12 mouse cellular contexts compared by ENCODE assay signal in the genomic region with DNA sequence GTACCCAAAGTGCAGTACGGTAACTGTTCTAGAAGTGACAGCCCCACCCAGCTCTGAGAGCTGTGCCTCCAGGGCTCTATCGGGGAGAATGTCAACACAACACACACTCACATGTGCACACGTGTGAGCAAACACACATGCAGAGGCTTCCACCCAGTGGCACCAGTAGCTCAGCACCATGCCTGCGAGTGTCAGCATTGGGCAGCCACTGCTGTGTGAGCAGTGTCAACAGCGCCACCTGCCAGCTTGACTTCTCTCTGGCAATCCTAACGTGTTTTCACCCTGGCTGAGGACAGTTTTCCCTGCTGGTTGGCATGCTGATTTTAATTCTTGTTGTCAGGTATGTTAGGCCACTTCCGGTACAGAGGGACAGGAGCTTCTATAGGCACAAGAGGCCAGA. TPM values are rescaled to one million over a fixed set of nuclear protein-coding genes. Genes with fewer than 3 reads are reported as not detected.
DNase-seq lines count a peak whose midpoint lies in the region; ATAC-seq and TF ChIP-seq lines count a peak whose summit lies in the region.
"Had no signal": no experiment of that assay in that cellular context is flagged by ENCODE, and none has a peak within 500 bp of the region (broad histone marks: within the 10 kb centered on the region; RNA-seq: fewer than 3 reads in every experiment).

No protein-coding gene starts in this region.

- peak; percentile 72 for TF ChIP-seq CTCF in lung, postnatal 0 days (IDR thresholded peaks at IDR 0.05)
- TF ChIP-seq CTCF in cortical plate, adult 2 months (IDR thresholded peaks at IDR 0.05; ENCODE audit: extremely low read depth, insufficient read depth, low read length) = peak; percentile 31; the same call in 1 of the 2 replicates

- no peak overlapping the region for H3K9ac ChIP-seq in hindbrain, embryonic 14.5 days
- H3K9ac ChIP-seq in hindbrain, embryonic 12.5 days = no peak overlapping the region
- H3K9ac ChIP-seq in lung, postnatal 0 days (replicated peaks; ENCODE audit: low read depth) = no peak overlapping the region
- H3K9ac ChIP-seq: embryonic facial prominence, embryonic 13.5 days; heart, embryonic 12.5 days had no signal

- WGBS in hindbrain, embryonic 14.5 days = 54% methylated on average over 7 of the region's 7 CpGs
- WGBS in hindbrain, embryonic 12.5 days = 50% methylated on average over 7 of the region's 7 CpGs
- WGBS in lung, postnatal 0 days = 31% methylated on average over 7 of the region's 7 CpGs

- no peaks in the 10 kb centered on the region for H3K27me3 ChIP-seq in hindbrain, embryonic 14.5 days (ENCODE audit: control insufficient read depth, insufficient read depth, low read length)
- 0 out of 2 replicates have a peak, but pooled peaks cover 3% of the 10 kb centered on the region for H3K27me3 ChIP-seq in hindbrain, embryonic 12.5 days
- no peaks in the 10 kb centered on the region for H3K27me3 ChIP-seq in lung, postnatal 0 days (replicated peaks; ENCODE audit: insufficient read depth, low read length)

- DNase-seq in hindbrain, embryonic 14.5 days (ENCODE audit: low spot score) = peak; percentile 26
- DNase-seq in lung, postnatal 0 days (ENCODE audit: low spot score) = no peak
- no peak for DNase-seq in lung, postnatal 10 days
- peak; percentile 75 for DNase-seq in retina, embryonic 14.5 days (ENCODE audit: low spot score)
- no peak for DNase-seq in MN1 (ENCODE audit: low spot score)
- DNase-seq: thymus, postnatal 14 days had no signal

- H3K4me1 ChIP-seq in hindbrain, embryonic 14.5 days (replicated peaks; ENCODE audit: control insufficient read depth, insufficient read depth, low read length) = no peaks in the 10 kb centered on the region
- no peaks in the 10 kb centered on the region for H3K4me1 ChIP-seq in hindbrain, embryonic 12.5 days
- H3K4me1 ChIP-seq in lung, postnatal 0 days (ENCODE audit: insufficient read depth, low read depth, low read length) = no peaks in the 10 kb centered on the region
- no peaks in the 10 kb centered on the region for H3K4me1 ChIP-seq in cortical plate, adult 2 months (ENCODE audit: control insufficient read depth, insufficient read depth, low read length)
- H3K4me1 ChIP-seq: heart, embryonic 12.5 days had no signal

- H3K4me3 ChIP-seq in hindbrain, embryonic 14.5 days (replicated peaks; ENCODE audit: low read length) = no peak overlapping the region
- no peak overlapping the region for H3K4me3 ChIP-seq in hindbrain, embryonic 12.5 days
- no peak overlapping the region for H3K4me3 ChIP-seq in lung, postnatal 0 days (ENCODE audit: low read depth, low read length)
- no peak overlapping the region for H3K4me3 ChIP-seq in cortical plate, adult 2 months (ENCODE audit: insufficient read depth, low read length)
- H3K4me3 ChIP-seq: embryonic facial prominence, embryonic 13.5 days; heart, embryonic 12.5 days had no signal

- no peak overlapping the region for H3K27ac ChIP-seq in hindbrain, embryonic 14.5 days
- H3K27ac ChIP-seq in hindbrain, embryonic 12.5 days = no peak overlapping the region
- H3K27ac ChIP-seq in lung, postnatal 0 days (ENCODE audit: low read length) = no peak overlapping the region
- H3K27ac ChIP-seq in cortical plate, adult 2 months (ENCODE audit: insufficient read depth, low read length) = no peak overlapping the region
- H3K27ac ChIP-seq: embryonic facial prominence, embryonic 13.5 days had no signal

- H3K4me2 ChIP-seq in hindbrain, embryonic 14.5 days (replicated peaks) = no peak overlapping the region
- no peak overlapping the region for H3K4me2 ChIP-seq in hindbrain, embryonic 12.5 days (replicated peaks)
- no peak overlapping the region for H3K4me2 ChIP-seq in lung, postnatal 0 days (replicated peaks; ENCODE audit: low read depth, low read length)
- H3K4me2 ChIP-seq: embryonic facial prominence, embryonic 13.5 days; heart, embryonic 12.5 days had no signal

- H3K9me3 ChIP-seq in hindbrain, embryonic 14.5 days (ENCODE audit: control insufficient read depth, low read length) = no peaks in the 10 kb centered on the region
- H3K9me3 ChIP-seq in hindbrain, embryonic 12.5 days (replicated peaks) = no peaks in the 10 kb centered on the region
- H3K9me3 ChIP-seq in lung, postnatal 0 days (ENCODE audit: low read length) = no peaks in the 10 kb centered on the region
- H3K9me3 ChIP-seq: embryonic facial prominence, embryonic 13.5 days; heart, embryonic 12.5 days had no signal

- no peak for TF ChIP-seq POLR2A in cortical plate, adult 2 months (IDR thresholded peaks at IDR 0.05; ENCODE audit: extremely low read depth, insufficient read depth, low read length)

- no peak for ATAC-seq in hindbrain, embryonic 14.5 days (ENCODE audit: low FRiP score)
- ATAC-seq in hindbrain, embryonic 12.5 days (ENCODE audit: low FRiP score) = no peak
- peak; percentile 35; the same call in 1 of the 2 replicates for ATAC-seq in lung, postnatal 0 days
- ATAC-seq: inflammation-experienced regulatory T-cells, adult 6 months had no signal

- H3K36me3 ChIP-seq in hindbrain, embryonic 14.5 days (replicated peaks; ENCODE audit: control insufficient read depth, insufficient read depth) = no peaks in the 10 kb centered on the region
- H3K36me3 ChIP-seq in hindbrain, embryonic 12.5 days = no peaks in the 10 kb centered on the region
- H3K36me3 ChIP-seq in lung, postnatal 0 days (ENCODE audit: insufficient read depth, low read length) = no peaks in the 10 kb centered on the region
- H3K36me3 ChIP-seq: embryonic facial prominence, embryonic 13.5 days; heart, embryonic 12.5 days had no signal

- no peak for TF ChIP-seq EP300 in lung, postnatal 0 days (IDR thresholded peaks at IDR 0.05)

RNA-seq across cellular contexts. Expression of a gene that starts 5.9 kb away (rescaled TPM):
- 0.78 and 0.85 TPM in 2 replicates for polyA plus RNA-seq in hindbrain, embryonic 14.5 days (2014; fragmentation: Nextera tagmentation; extraction: Ambion mirVana)
- 0.25 and 0.34 TPM in 2 replicates for polyA plus RNA-seq in hindbrain, embryonic 12.5 days (2016; fragmentation: Nextera tagmentation; extraction: Ambion mirVana)
- not detected in 2 replicates for polyA plus RNA-seq in lung, postnatal 0 days (2015; fragmentation: Nextera tagmentation; extraction: Ambion mirVana)
- polyA plus RNA-seq in cortical plate, adult 2 months (2012; rRNA removed) = 3.1 and 3.4 TPM in 2 replicates
- polyA plus RNA-seq: heart, embryonic 12.5 days; inflammation-experienced regulatory T-cells, adult 6 months had no signal

RNA-seq across cellular contexts. Expression of a gene that starts 18.9 kb away (rescaled TPM):
- not detected in 2 replicates for polyA plus RNA-seq in hindbrain, embryonic 14.5 days (2014; fragmentation: Nextera tagmentation; extraction: Ambion mirVana)
- not detected in 2 replicates for polyA plus RNA-seq in hindbrain, embryonic 12.5 days (2016; fragmentation: Nextera tagmentation; extraction: Ambion mirVana)
- not detected in 2 replicates for polyA plus RNA-seq in lung, postnatal 0 days (2015; fragmentation: Nextera tagmentation; extraction: Ambion mirVana)
- polyA plus RNA-seq in cortical plate, adult 2 months (2012; rRNA removed) = not detected in 2 replicates
- polyA plus RNA-seq: embryonic facial prominence, embryonic 13.5 days; inflammation-experienced regulatory T-cells, adult 6 months; neural tube, embryonic 14.5 days had no signal

RNA-seq across cellular contexts. Expression of a gene that starts 31.8 kb away (rescaled TPM):
- 0.08 TPM in 1 of 2 replicates, not detected in the other for polyA plus RNA-seq in hindbrain, embryonic 14.5 days (2014; fragmentation: Nextera tagmentation; extraction: Ambion mirVana)
- 0.06 TPM in 1 of 2 replicates, not detected in the other for polyA plus RNA-seq in hindbrain, embryonic 12.5 days (2016; fragmentation: Nextera tagmentation; extraction: Ambion mirVana)
- polyA plus RNA-seq in lung, postnatal 0 days (2015; fragmentation: Nextera tagmentation; extraction: Ambion mirVana) = 0.07 TPM in 1 of 2 replicates, not detected in the other
- polyA plus RNA-seq in cortical plate, adult 2 months (2012; rRNA removed) = not detected in 2 replicates
- polyA plus RNA-seq: inflammation-experienced regulatory T-cells, adult 6 months; neural tube, embryonic 14.5 days had no signal

RNA-seq across cellular contexts. Expression of a gene that starts 42.3 kb away (rescaled TPM):
- polyA plus RNA-seq in hindbrain, embryonic 14.5 days (2014; fragmentation: Nextera tagmentation; extraction: Ambion mirVana) = not detected in 2 replicates
- polyA plus RNA-seq in hindbrain, embryonic 12.5 days (2016; fragmentation: Nextera tagmentation; extraction: Ambion mirVana) = not detected in 2 replicates
- polyA plus RNA-seq in lung, postnatal 0 days (2015; fragmentation: Nextera tagmentation; extraction: Ambion mirVana) = not detected in 2 replicates
- polyA plus RNA-seq in cortical plate, adult 2 months (2012; rRNA removed) = not detected in 2 replicates
- polyA plus RNA-seq: embryonic facial prominence, embryonic 13.5 days; heart, embryonic 12.5 days; inflammation-experienced regulatory T-cells, adult 6 months; neural tube, embryonic 14.5 days had no signal

RNA-seq across cellular contexts. Expression of a gene that starts 43.9 kb away (rescaled TPM):
- not detected in 2 replicates for polyA plus RNA-seq in hindbrain, embryonic 14.5 days (2014; fragmentation: Nextera tagmentation; extraction: Ambion mirVana)
- not detected in 2 replicates for polyA plus RNA-seq in hindbrain, embryonic 12.5 days (2016; fragmentation: Nextera tagmentation; extraction: Ambion mirVana)
- not detected in 2 replicates for polyA plus RNA-seq in lung, postnatal 0 days (2015; fragmentation: Nextera tagmentation; extraction: Ambion mirVana)
- not detected in 2 replicates for polyA plus RNA-seq in cortical plate, adult 2 months (2012; rRNA removed)
- polyA plus RNA-seq: embryonic facial prominence, embryonic 13.5 days; heart, embryonic 12.5 days; inflammation-experienced regulatory T-cells, adult 6 months; neural tube, embryonic 14.5 days had no signal

Comparison
In these comparisons a context has a peak if more than half of its experiments do, and no peak if none do; other contexts are left out.
1. DNase-seq: peak in hindbrain, embryonic 14.5 days (single experiment) and retina, embryonic 14.5 days (single experiment); none in lung, postnatal 0 days (single experiment), lung, postnatal 10 days (single experiment) and MN1 (single experiment).